Mouse (Mus musculus) liver, embryonic 15.5 days (tissue): Measurements from ENCODE around the gene Nutf2. TPM values are rescaled to one million over a fixed set of nuclear protein-coding genes. Genes with fewer than 3 reads are reported as not detected.
A peak's percentile ranks its signal among the peaks of the same experiment; 100 is the strongest.
"Not testable (repeated sequence)": the region's sequence is repeated elsewhere in the genome, so short reads cannot be mapped to it uniquely, and the experiment has no call there.

Source experiments
- ATAC-seq: fragments of 200-750 bp; cut with Nextera tagmentation; 2 replicates; pipeline ENCODE4 v1.8.0; 2017; ENCODE audit warnings: moderate number of reproducible peaks, mild to moderate bottlenecking, moderate library complexity; ENCODE audit not compliant: insufficient read depth
- H3K27ac ChIP-seq: fragments of 300-500 bp; sonication (generic); replicated peaks from 2 replicates; pipeline ENCODE4 v1.5.1; 2015; ENCODE audit warnings: mild to moderate bottlenecking, inconsistent platforms
- H3K27me3 ChIP-seq: fragments of 300-500 bp; sonication (generic); 2 replicates; pipeline ENCODE4 v1.6.1; 2015; ENCODE audit warnings: mild to moderate bottlenecking, inconsistent platforms
- H3K36me3 ChIP-seq: fragments of 300-500 bp; sonication (generic); replicated peaks from 2 replicates; pipeline ENCODE4 v1.6.1; 2015; ENCODE audit warnings: moderate library complexity, mild to moderate bottlenecking, inconsistent platforms
- H3K4me1 ChIP-seq: fragments of 300-500 bp; sonication (generic); replicated peaks from 2 replicates; pipeline ENCODE4 v1.6.1; 2015; ENCODE audit warnings: inconsistent platforms
- H3K4me2 ChIP-seq: fragments of 300-500 bp; sonication (generic); 2 replicates; pipeline ENCODE4 v1.6.1; 2015; ENCODE audit warnings: moderate library complexity, mild to moderate bottlenecking, inconsistent platforms
- H3K4me3 ChIP-seq: fragments of 300-500 bp; sonication (generic); replicated peaks from 2 replicates; pipeline ENCODE4 v1.5.1; 2015; ENCODE audit warnings: mild to moderate bottlenecking, inconsistent platforms
- H3K9ac ChIP-seq: fragments of 300-500 bp; sonication (generic); 2 replicates; pipeline ENCODE4 v1.6.1; 2015; ENCODE audit warnings: moderate library complexity, mild to moderate bottlenecking, inconsistent platforms
- H3K9me3 ChIP-seq: fragments of 300-500 bp; sonication (generic); replicated peaks from 2 replicates; pipeline ENCODE4 v1.6.1; 2016; ENCODE audit warnings: inconsistent platforms
- WGBS: fragments of 180-500 bp; shearing (Covaris S2); methylation state at CpG from one replicate; pipeline ENCODE4 v1.1.7; 2015; ENCODE audit warnings: mixed read lengths; ENCODE audit not compliant: insufficient replicate concordance; 5-methylcytosine and 5-hydroxymethylcytosine counted together
- polyA plus RNA-seq: library from polyadenylated mRNA; unstranded; fragments of >200 nt; fragmentation: Nextera tagmentation; extraction: Ambion mirVana; gene quantifications from 2 replicates; pipeline ENCODE4 v1.2.1, GENCODE M21; 2015

Nutf2 gene
- polyA plus RNA-seq, 1 experiment from 2014 or later = 94.1 TPM

- H3K27me3 ChIP-seq = not testable (repeated sequence)
Observed at GRCm38 (mm10) chr8:105833740-105834139, 26.6 kb upstream of the Nutf2 start.

GRCm38 (mm10) chr8:105835318-105835717 lies 25.1 kb upstream of the Nutf2 start:
- Histone ChIP-seq H3K4me1 (peaks cover 36% of the 10 kb centered on the region), H3K4me2 (peak overlapping the region; percentile 29; the same call in 1 of the 2 replicates), H3K36me3 (no peaks in the 10 kb centered on the region), H3K27ac (peak overlapping the region; percentile 54), H3K9me3 (no peaks in the 10 kb centered on the region), H3K9ac (no peak overlapping the region; the same call in 1 of the 2 replicates), H3K27me3 (0 out of 2 replicates have a peak, but pooled peaks cover 5% of the 10 kb centered on the region), H3K4me3 (no peak overlapping the region)
- WGBS = 18% methylated on average over 11 of the region's 11 CpGs
- ATAC-seq = peak; percentile 36

More at GRCm38 (mm10) chr8:105833740-105834139, 26.6 kb upstream of the Nutf2 start:
- not testable (repeated sequence) for H3K9me3 ChIP-seq, H3K36me3 ChIP-seq
- peak overlapping the region; percentile 61 for H3K4me2 ChIP-seq
- ATAC-seq = peak; percentile 43; the same call in 1 of the 2 replicates
- H3K4me1 ChIP-seq = peaks cover 50% of the 10 kb centered on the region
- peak overlapping the region; percentile 93 for H3K27ac ChIP-seq
- peak overlapping the region; percentile 66 for H3K9ac ChIP-seq
- 44% methylated on average over 2 of the region's 2 CpGs for WGBS
- peak overlapping the region; percentile 58 for H3K4me3 ChIP-seq

- H3K36me3 ChIP-seq = no peaks in the 10 kb centered on the region; the same call in 1 of the 2 replicates
- no peak overlapping the region for H3K4me2 ChIP-seq
- no peak overlapping the region for H3K9ac ChIP-seq
- peaks cover 26% of the 10 kb centered on the region for H3K4me1 ChIP-seq
- 0 out of 2 replicates have a peak, but pooled peaks cover 5% of the 10 kb centered on the region for H3K27me3 ChIP-seq
- no peak for ATAC-seq
- H3K9me3 ChIP-seq = no peaks in the 10 kb centered on the region
- H3K4me3 ChIP-seq = no peak overlapping the region
- H3K27ac ChIP-seq = no peak overlapping the region
- WGBS = 72% methylated on average over 6 of the region's 6 CpGs
Observed at GRCm38 (mm10) chr8:105836991-105837390, 23.4 kb upstream of the Nutf2 start.

GRCm38 (mm10) chr8:105839209-105839608 lies 21.2 kb upstream of the Nutf2 start:
- no peak overlapping the region for H3K4me3 ChIP-seq
- H3K27me3 ChIP-seq = 0 out of 2 replicates have a peak, but pooled peaks cover 5% of the 10 kb centered on the region
- no peaks in the 10 kb centered on the region for H3K9me3 ChIP-seq
- no peak overlapping the region for H3K9ac ChIP-seq
- 62% methylated on average over 5 of the region's 5 CpGs for WGBS
- H3K36me3 ChIP-seq = peaks cover 10% of the 10 kb centered on the region
- no peak for ATAC-seq
- H3K4me2 ChIP-seq = no peak overlapping the region
- peaks cover 13% of the 10 kb centered on the region for H3K4me1 ChIP-seq
- no peak overlapping the region for H3K27ac ChIP-seq

- WGBS = 41% methylated on average over 11 of the region's 11 CpGs
- H3K36me3 ChIP-seq = peaks cover 66% of the 10 kb centered on the region
- no peak for ATAC-seq
- H3K9ac ChIP-seq = no peak overlapping the region
- H3K4me2 ChIP-seq = no peak overlapping the region
- H3K4me3 ChIP-seq = no peak overlapping the region
- H3K9me3 ChIP-seq = no peaks in the 10 kb centered on the region
- no peak overlapping the region for H3K27ac ChIP-seq
- H3K4me1 ChIP-seq = peaks cover 24% of the 10 kb centered on the region
- H3K27me3 ChIP-seq = no peaks in the 10 kb centered on the region
Observed at GRCm38 (mm10) chr8:105846678-105847077, 13.7 kb upstream of the Nutf2 start.

GRCm38 (mm10) chr8:105850014-105850413 lies 10.4 kb upstream of the Nutf2 start:
- H3K27me3 ChIP-seq = no peaks in the 10 kb centered on the region
- peaks cover 48% of the 10 kb centered on the region for H3K36me3 ChIP-seq
- H3K4me1 ChIP-seq = peaks cover 36% of the 10 kb centered on the region
- 81% methylated on average over 4 of the region's 4 CpGs for WGBS
- no peaks in the 10 kb centered on the region for H3K9me3 ChIP-seq
- H3K4me3 ChIP-seq = no peak overlapping the region
- H3K9ac ChIP-seq = peak overlapping the region; percentile 40; the same call in 1 of the 2 replicates
- H3K27ac ChIP-seq = peak overlapping the region; percentile 38; the same call in 1 of the 2 replicates
- no peak for ATAC-seq
- peak overlapping the region; percentile 62 for H3K4me2 ChIP-seq

GRCm38 (mm10) chr8:105850611-105851010 lies 9.8 kb upstream of the Nutf2 start:
- peak overlapping the region; percentile 40 for H3K9ac ChIP-seq
- H3K27ac ChIP-seq = peak overlapping the region; percentile 38; the same call in 1 of the 2 replicates
- peaks cover 41% of the 10 kb centered on the region for H3K4me1 ChIP-seq
- WGBS = 67% methylated on average over 7 of the region's 7 CpGs
- no peaks in the 10 kb centered on the region for H3K27me3 ChIP-seq
- H3K36me3 ChIP-seq = peaks cover 42% of the 10 kb centered on the region
- no peaks in the 10 kb centered on the region for H3K9me3 ChIP-seq
- H3K4me2 ChIP-seq = peak overlapping the region; percentile 62
- peak overlapping the region; percentile 48 for H3K4me3 ChIP-seq
- no peak for ATAC-seq

- Histone ChIP-seq H3K4me1 (peaks cover 47% of the 10 kb centered on the region), H3K36me3 (peaks cover 31% of the 10 kb centered on the region), H3K9ac (peak overlapping the region; percentile 74), H3K27ac (peak overlapping the region; percentile 89), H3K4me3 (peak overlapping the region; percentile 80), H3K9me3 (no peaks in the 10 kb centered on the region), H3K27me3 (no peaks in the 10 kb centered on the region), H3K4me2 (peak overlapping the region; percentile 77)
- ATAC-seq = peak; percentile 62
- under 1% methylated on average over 34 of the region's 34 CpGs for WGBS
Observed at GRCm38 (mm10) chr8:105851651-105852143, 8.7 kb upstream of the Nutf2 start.

GRCm38 (mm10) chr8:105852146-105852729 lies 8.1 kb upstream of the Nutf2 start:
- Histone ChIP-seq H3K4me3 (peak overlapping the region; percentile 80), H3K9me3 (no peaks in the 10 kb centered on the region), H3K27me3 (no peaks in the 10 kb centered on the region), H3K9ac (no peak overlapping the region), H3K4me1 (peaks cover 48% of the 10 kb centered on the region), H3K27ac (peak overlapping the region; percentile 14; the same call in 1 of the 2 replicates), H3K4me2 (peak overlapping the region; percentile 77), H3K36me3 (peaks cover 26% of the 10 kb centered on the region)
- WGBS = 73% methylated on average over 12 of the region's 12 CpGs
- ATAC-seq = no peak

- ATAC-seq = no peak
- Histone ChIP-seq H3K4me2 (peak within 1 kb of the TSS; percentile 77), H3K9ac (no peak within 1 kb of the TSS), H3K27me3 (no peaks in the 10 kb centered on the region), H3K4me1 (peaks cover 56% of the 10 kb centered on the region), H3K9me3 (no peaks in the 10 kb centered on the region), H3K36me3 (peaks cover 22% of the 10 kb centered on the region), H3K4me3 (peak within 1 kb of the TSS; percentile 80), H3K27ac (peak within 1 kb of the TSS; percentile 14; the same call in 1 of the 2 replicates)
- 68% methylated on average over 3 of the region's 3 CpGs for whole genome bisulfite sequencing
Observed at GRCm38 (mm10) chr8:105853178-105853577, 7.2 kb upstream of the Nutf2 start, which contains the start of gene Cenpt. Gene Cenpt (minus strand): TSS chr8:105853278.

GRCm38 (mm10) chr8:105854303-105854702 lies 6.1 kb upstream of the Nutf2 start:
- Histone ChIP-seq H3K27ac (no peak overlapping the region), H3K36me3 (peaks cover 18% of the 10 kb centered on the region), H3K4me1 (peaks cover 67% of the 10 kb centered on the region), H3K27me3 (no peaks in the 10 kb centered on the region), H3K4me2 (peak overlapping the region; percentile 98), H3K4me3 (peak overlapping the region; percentile 90), H3K9ac (peak overlapping the region; percentile 92; the same call in 1 of the 2 replicates), H3K9me3 (no peaks in the 10 kb centered on the region)
- no peak for ATAC-seq
- 24% methylated on average over 8 of the region's 8 CpGs for WGBS
